ENCODE assay signal across 8 mouse cellular contexts in genomic region chr11:95834143-95834667, GRCm38 (mm10). TPM values are rescaled to one million over a fixed set of nuclear protein-coding genes. Genes with fewer than 3 reads are reported as not detected.
DNase-seq lines count a peak whose midpoint lies in the region; ATAC-seq and TF ChIP-seq lines count a peak whose summit lies in the region.

No protein-coding gene starts in this region.

- peak overlapping the region; percentile 95 for H3K27ac ChIP-seq in bone marrow, adult 2 months (ENCODE audit: control insufficient read depth, insufficient read depth, low read depth, low read length, poor library complexity)
- H3K27ac ChIP-seq in hindbrain, embryonic 12.5 days, result no peak overlapping the region
- H3K27ac ChIP-seq in liver, embryonic 15.5 days (replicated peaks), result peak overlapping the region; percentile 66; the same call in 1 of the 2 replicates

- no peaks in the 10 kb centered on the region for H3K36me3 ChIP-seq in hindbrain, embryonic 12.5 days
- H3K36me3 ChIP-seq in liver, embryonic 15.5 days (replicated peaks), result peaks cover 16% of the 10 kb centered on the region

- H3K9ac ChIP-seq in hindbrain, embryonic 12.5 days, result no peak overlapping the region; the same call in 1 of the 2 replicates
- H3K9ac ChIP-seq in liver, embryonic 15.5 days, result peak overlapping the region; percentile 14; the same call in 1 of the 2 replicates

- TF ChIP-seq POLR2A in bone marrow, adult 2 months (IDR thresholded peaks at IDR 0.05; ENCODE audit: borderline replicate concordance, control insufficient read depth, low read depth, low read length), result peak; percentile 43; the same call in 1 of the 2 replicates

- H3K4me3 ChIP-seq in bone marrow, adult 2 months (replicated peaks; ENCODE audit: control insufficient read depth, low read depth, low read length), result peak overlapping the region; percentile 43
- no peak overlapping the region for H3K4me3 ChIP-seq in hindbrain, embryonic 12.5 days
- H3K4me3 ChIP-seq in liver, embryonic 15.5 days (replicated peaks), result peak overlapping the region; percentile 17; the same call in 1 of the 2 replicates

- H3K9me3 ChIP-seq in hindbrain, embryonic 12.5 days (replicated peaks), result no peaks in the 10 kb centered on the region
- no peaks in the 10 kb centered on the region for H3K9me3 ChIP-seq in liver, embryonic 15.5 days (replicated peaks)

- under 1% methylated on average over 22 of the region's 22 CpGs for WGBS in bone marrow, adult 2 months
- 5% methylated on average over 22 of the region's 22 CpGs for WGBS in hindbrain, embryonic 12.5 days
- WGBS in liver, embryonic 15.5 days (ENCODE audit: insufficient replicate concordance), result 3% methylated on average over 22 of the region's 22 CpGs

- peak; percentile 93 for DNase-seq in layer of hippocampus, adult 9-11 months
- DNase-seq in layer of hippocampus, adult 18-20 months (ENCODE audit: low spot score in 2 of 2), result no peak
- DNase-seq in spleen, adult 12 weeks (ENCODE audit: low spot score), result peak; percentile 56
- no peak for DNase-seq in cerebellum, postnatal 4 days (ENCODE audit: low spot score in 2 of 2)
- DNase-seq in cerebellum, adult 9-11 months, result no peak

- H3K27me3 ChIP-seq in hindbrain, embryonic 12.5 days, result peaks cover 81% of the 10 kb centered on the region
- H3K27me3 ChIP-seq in liver, embryonic 15.5 days, result peaks cover 66% of the 10 kb centered on the region

- peak overlapping the region; percentile 19; the same call in 1 of the 2 replicates for H3K4me2 ChIP-seq in hindbrain, embryonic 12.5 days (replicated peaks)
- H3K4me2 ChIP-seq in liver, embryonic 15.5 days, result peak overlapping the region; percentile 60

- H3K4me1 ChIP-seq in bone marrow, adult 2 months (ENCODE audit: control insufficient read depth, insufficient read depth, low read length), result peaks cover 15% of the 10 kb centered on the region
- H3K4me1 ChIP-seq in hindbrain, embryonic 12.5 days, result peaks cover 44% of the 10 kb centered on the region
- peaks cover 84% of the 10 kb centered on the region for H3K4me1 ChIP-seq in liver, embryonic 15.5 days (replicated peaks)

- no peak; the same call in 1 of the 2 replicates for ATAC-seq in hindbrain, embryonic 12.5 days (ENCODE audit: low FRiP score)
- peak; percentile 17 for ATAC-seq in liver, embryonic 15.5 days (ENCODE audit: insufficient read depth)

- TF ChIP-seq CTCF in bone marrow, adult 2 months (IDR thresholded peaks at IDR 0.05; ENCODE audit: control insufficient read depth, insufficient read depth, low read length), result no peak

RNA-seq across cellular contexts. Expression of gene Gngt2, which starts 2.8 kb away (rescaled TPM):
- 1 to 10 TPM; 2.0 to 5.1 TPM for total RNA-seq in layer of hippocampus, adult 18-20 months (2021)
- polyA plus RNA-seq in bone marrow, adult 2 months (2011; ENCODE audit: insufficient read depth, insufficient read length, low replicate concordance, missing spikeins), result 38.7 and 94.0 TPM in 2 replicates
- 5.5 and 7.9 TPM in 2 replicates for polyA plus RNA-seq in hindbrain, embryonic 12.5 days (2016; fragmentation: Nextera tagmentation; extraction: Ambion mirVana)
- 20.1 and 22.1 TPM in 2 replicates for polyA plus RNA-seq in liver, embryonic 15.5 days (2015; fragmentation: Nextera tagmentation; extraction: Ambion mirVana)

RNA-seq across cellular contexts. Expression of gene Abi3, which starts 8.1 kb away (rescaled TPM):
- total RNA-seq in layer of hippocampus, adult 18-20 months (2021), result 1 to 10 TPM; 6.1 to 6.6 TPM
- polyA plus RNA-seq in bone marrow, adult 2 months (2011; ENCODE audit: insufficient read depth, insufficient read length, low replicate concordance, missing spikeins), result 18.6 and 39.0 TPM in 2 replicates
- polyA plus RNA-seq in hindbrain, embryonic 12.5 days (2016; fragmentation: Nextera tagmentation; extraction: Ambion mirVana), result 3.7 and 4.7 TPM in 2 replicates
- 6.9 and 7.0 TPM in 2 replicates for polyA plus RNA-seq in liver, embryonic 15.5 days (2015; fragmentation: Nextera tagmentation; extraction: Ambion mirVana)

RNA-seq across cellular contexts. Expression of gene Phospho1, which starts 9.9 kb away (rescaled TPM):
- total RNA-seq in layer of hippocampus, adult 18-20 months (2021), result 10 to 100 TPM; 48.7 to 52.6 TPM
- polyA plus RNA-seq in bone marrow, adult 2 months (2011; ENCODE audit: insufficient read depth, insufficient read length, low replicate concordance, missing spikeins), result 18.9 and 23.4 TPM in 2 replicates
- polyA plus RNA-seq in hindbrain, embryonic 12.5 days (2016; fragmentation: Nextera tagmentation; extraction: Ambion mirVana), result 0.43 TPM in 1 of 2 replicates, not detected in the other
- 6.4 and 7.1 TPM in 2 replicates for polyA plus RNA-seq in liver, embryonic 15.5 days (2015; fragmentation: Nextera tagmentation; extraction: Ambion mirVana)

Comparison
In these comparisons a context has a peak if more than half of its experiments do, and no peak if none do; other contexts are left out.
1. DNase-seq: peak in layer of hippocampus, adult 9-11 months (single experiment) and spleen, adult 12 weeks (single experiment); none in layer of hippocampus, adult 18-20 months (0 of 2), cerebellum, postnatal 4 days (0 of 2) and cerebellum, adult 9-11 months (single experiment).